Mouse (Mus musculus) MN1 (cell line): ENCODE results near the gene Tnfaip6.
"Not testable (repeated sequence)": the region's sequence is repeated elsewhere in the genome, so short reads cannot be mapped to it uniquely, and the experiment has no call there.

Experiments used
- DNase-seq: peaks from one replicate; pipeline ENCODE4 v3.0.0-alpha.2; 2016; ENCODE audit warnings: low spot score

The Tnfaip6 gene

DNA sequence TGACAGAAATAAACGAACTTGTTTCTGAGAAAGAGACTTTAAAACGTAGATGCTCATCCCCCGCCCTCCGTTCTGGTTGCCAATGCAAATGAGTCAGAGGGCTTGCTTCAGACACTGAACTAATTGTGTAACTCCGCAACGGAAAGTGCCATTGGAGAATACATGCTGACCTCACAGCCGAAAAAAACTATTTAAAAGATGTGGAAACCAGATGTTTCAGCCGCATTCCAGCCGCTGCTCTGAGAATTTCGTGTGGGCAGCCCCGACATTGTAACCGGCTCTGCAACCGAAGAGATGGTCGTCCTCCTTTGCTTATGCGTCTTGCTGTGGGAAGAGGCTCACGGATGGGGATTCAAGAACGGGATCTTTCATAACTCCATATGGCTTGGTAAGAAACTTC lies at the start of gene Tnfaip6:
Tnfaip6 (plus strand) TSS at position 128 of the 400 bp plus-strand sequence.
- no peak for DNase-seq

DNA sequence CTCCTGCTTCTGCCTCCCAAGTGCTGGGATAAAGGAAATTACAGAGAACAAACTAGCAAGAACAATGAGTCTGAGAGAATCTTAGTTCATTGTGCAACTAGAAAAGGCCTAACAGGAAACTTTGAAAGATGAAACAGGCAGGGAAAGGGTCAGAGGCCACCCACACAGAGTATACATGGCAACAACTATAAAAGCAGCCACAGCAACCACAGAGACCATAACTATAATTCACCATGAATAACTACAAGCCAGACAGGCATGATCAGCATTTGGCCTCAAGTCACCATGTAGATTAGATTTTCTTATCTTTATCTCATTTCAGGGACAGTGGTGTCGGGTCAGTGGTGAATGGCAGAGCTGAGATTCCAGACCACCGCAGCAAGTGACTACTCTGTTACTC lies 48.2 kb upstream of the Tnfaip6 start:
- DNase-seq: no peak

DNA sequence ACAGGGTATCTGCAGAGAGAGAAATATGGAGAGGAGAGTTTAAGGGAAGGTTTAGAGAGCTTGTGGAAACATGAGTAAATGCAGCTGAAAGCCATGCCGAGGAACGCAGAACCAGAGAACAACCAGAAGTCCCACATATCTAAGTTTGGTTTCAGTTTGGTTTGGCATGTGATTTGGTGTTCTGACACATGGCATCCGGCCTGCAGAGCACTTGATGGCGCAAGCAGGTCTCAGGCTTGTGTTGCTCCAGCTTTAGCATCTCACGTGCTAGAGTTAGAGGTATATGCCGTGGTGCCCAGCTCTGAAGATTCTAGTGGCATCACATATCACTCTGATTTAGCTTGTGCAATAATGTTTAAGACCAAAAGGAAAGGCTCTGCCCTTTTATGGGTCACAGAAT lies 46.4 kb upstream of the Tnfaip6 start:
- no peak for DNase-seq

- DNase-seq: no peak
Observed at GRCm38 (mm10) chr2:51999996-52000395, 37.8 kb upstream of the Tnfaip6 start.

DNA sequence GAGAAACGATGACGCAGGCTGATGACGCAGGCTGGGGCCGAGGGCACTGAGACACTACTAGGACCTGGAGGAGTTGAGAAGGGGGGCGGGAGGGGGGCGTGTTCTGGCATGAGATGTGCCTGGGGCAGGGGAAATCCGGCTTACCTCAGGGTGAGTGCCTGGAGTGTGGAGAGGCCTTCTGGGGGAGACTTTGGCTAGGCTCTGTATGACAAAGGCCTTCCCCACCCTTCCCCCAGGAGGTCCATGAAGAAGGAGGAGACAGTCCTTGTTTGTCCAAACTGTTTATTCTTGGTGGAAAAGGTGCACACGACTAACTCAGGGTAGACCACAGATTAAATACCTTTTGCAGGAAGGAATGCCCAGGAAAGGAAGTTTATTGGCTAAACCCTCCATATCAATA lies 36.3 kb upstream of the Tnfaip6 start:
- DNase-seq: no peak

GRCm38 (mm10) chr2:52002299-52002698 lies 35.5 kb upstream of the Tnfaip6 start:
- not testable (repeated sequence) for DNase-seq

DNA sequence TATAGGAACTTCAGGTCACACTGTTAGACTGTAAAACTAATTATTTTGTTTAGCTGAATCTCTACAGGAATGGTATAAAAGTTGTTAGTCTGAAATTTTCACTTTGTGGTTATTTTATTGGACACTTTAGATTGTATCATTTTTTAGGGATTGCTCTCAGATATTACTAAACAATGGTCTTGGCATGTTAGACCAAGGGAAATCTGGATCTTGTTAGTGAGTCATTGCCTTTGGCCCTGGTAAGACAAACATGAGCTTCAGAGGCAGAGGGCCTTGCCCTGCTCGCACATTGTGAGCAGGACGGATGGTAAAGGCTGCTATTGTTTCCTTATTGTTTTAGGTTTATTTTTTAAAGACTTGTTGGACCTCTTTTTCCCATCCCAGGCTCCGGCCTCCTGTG lies 31.4 kb upstream of the Tnfaip6 start:
- DNase-seq: no peak

DNA sequence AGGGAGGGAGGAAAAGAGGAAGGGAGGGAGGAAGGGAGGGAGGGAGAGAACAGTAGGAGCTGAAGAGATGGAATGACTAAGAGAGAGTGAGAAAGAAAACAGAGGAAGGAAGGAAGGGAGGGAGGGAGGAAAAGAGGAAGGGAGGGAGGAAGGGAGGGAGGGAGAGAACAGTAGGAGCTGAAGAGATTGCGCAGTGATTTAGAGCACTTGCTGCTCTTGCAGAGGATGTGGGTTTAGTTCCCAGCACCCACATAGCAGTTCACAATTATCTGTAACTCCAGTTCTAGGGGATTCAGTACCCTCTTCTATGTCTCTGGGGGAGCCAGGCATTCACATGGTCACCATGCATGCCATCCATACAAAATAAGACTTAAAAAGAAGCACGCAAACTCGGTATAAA lies 26.0 kb upstream of the Tnfaip6 start:
- DNase-seq: not testable (repeated sequence)

GRCm38 (mm10) chr2:52013306-52013820 lies 24.4 kb upstream of the Tnfaip6 start:
- no peak for DNase-seq

GRCm38 (mm10) chr2:52016361-52016760 lies 21.4 kb upstream of the Tnfaip6 start:
- no peak for DNase-seq

GRCm38 (mm10) chr2:52027061-52027460 lies 10.7 kb upstream of the Tnfaip6 start:
- no peak for DNase-seq

- no peak for DNase-seq
Observed at GRCm38 (mm10) chr2:52029426-52029825, 8.4 kb upstream of the Tnfaip6 start.

- DNase-seq: no peak
Observed at GRCm38 (mm10) chr2:52031491-52031890, 6.3 kb upstream of the Tnfaip6 start.

GRCm38 (mm10) chr2:52034601-52035000 lies 3.2 kb upstream of the Tnfaip6 start:
- no peak for DNase-seq

DNA sequence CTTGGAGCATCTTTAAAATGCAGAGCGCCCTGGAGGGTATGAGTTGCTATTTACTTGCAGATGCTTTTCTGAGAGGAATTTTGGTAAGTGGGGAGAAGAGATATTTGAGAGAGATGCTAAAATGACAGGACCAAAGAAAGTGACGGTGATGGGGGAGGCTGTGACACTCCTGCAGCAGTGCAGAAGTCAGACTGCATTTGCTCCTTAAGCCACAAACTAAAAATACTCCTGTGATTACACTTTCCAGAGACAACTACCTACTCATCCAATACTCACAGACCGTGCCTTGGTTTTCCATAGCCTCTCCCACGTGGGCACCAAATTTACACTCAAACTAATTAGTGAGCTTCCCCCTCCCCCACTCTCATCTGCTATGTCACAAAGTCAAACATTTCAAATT lies 2.7 kb upstream of the Tnfaip6 start:
- DNase-seq: no peak

DNA sequence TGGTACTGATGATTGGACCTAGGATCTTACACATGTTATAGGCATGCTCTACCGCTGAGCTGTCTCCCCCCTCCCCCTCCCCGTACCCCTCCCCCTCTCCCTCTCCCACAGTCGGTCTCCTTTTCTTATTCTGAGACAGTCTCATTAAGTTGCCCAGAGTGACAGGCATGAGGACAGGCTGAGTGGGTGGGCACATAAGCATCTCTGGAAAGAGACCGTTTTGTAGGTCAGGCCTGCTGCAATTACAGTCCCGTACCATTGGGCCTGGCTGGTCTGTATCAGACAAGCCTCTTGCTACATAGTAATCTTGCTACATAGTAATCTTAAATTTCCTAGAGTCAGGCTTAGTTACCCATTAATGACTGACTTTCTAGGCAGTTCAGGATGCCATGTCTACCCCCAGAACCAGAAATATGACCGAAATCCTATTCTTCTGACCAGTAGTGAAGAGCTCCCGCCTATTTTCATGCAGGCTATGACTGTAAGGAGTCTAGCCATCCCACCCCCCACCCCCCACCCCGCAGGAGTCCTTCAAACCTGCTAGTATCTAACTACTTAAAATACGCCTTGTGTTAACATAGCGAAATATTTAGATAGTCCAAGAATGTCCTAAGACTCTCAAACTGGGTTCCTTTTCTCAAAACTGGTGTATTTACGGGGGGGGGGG lies 747 bp upstream of the Tnfaip6 start:
- no peak for DNase-seq

DNA sequence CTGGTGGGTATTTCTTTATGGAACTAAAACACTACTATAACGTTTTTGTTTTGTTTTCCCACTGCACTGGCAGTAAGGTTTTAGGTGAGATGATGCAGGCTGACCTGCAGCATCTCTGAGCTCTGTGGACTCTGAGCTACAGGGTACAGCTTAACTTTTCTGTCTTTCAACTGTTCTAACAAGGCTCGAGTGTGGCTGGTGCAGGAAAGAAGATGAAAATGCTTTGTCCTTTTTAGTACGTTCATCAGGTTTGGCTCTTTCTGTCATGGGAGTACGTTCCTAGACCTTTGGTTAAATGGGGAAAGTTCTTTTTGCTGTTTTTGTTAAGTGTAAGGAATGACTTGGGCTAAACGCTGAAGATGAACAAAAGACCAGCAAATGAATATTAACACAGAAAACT lies 749 bp downstream of the Tnfaip6 start:
- DNase-seq: no peak

- no peak for DNase-seq
Observed at GRCm38 (mm10) chr2:52039083-52039801, 1.4 kb downstream of the Tnfaip6 start.

- DNase-seq: no peak
Observed at GRCm38 (mm10) chr2:52042132-52042531, 4.3 kb downstream of the Tnfaip6 start.

- no peak for DNase-seq
Observed at GRCm38 (mm10) chr2:52042714-52043113, 4.9 kb downstream of the Tnfaip6 start.

DNA sequence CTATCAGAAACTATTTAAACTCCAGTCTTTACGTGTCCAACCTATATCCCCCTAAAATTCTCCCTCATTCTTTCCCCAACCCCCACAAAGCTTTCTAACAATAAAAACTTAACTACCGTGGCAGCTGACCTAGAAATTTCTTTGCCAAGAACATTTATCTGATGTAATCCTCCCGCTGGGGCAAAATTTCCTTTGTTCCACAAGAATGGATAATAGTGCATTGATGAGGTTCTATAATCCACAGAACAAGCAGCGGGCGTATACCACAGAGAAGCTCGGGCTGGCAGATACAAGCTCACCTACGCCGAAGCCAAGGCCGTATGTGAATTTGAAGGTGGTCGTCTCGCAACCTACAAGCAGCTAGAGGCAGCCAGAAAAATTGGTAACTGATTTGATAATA lies 5.7 kb downstream of the Tnfaip6 start:
- DNase-seq: no peak

DNA sequence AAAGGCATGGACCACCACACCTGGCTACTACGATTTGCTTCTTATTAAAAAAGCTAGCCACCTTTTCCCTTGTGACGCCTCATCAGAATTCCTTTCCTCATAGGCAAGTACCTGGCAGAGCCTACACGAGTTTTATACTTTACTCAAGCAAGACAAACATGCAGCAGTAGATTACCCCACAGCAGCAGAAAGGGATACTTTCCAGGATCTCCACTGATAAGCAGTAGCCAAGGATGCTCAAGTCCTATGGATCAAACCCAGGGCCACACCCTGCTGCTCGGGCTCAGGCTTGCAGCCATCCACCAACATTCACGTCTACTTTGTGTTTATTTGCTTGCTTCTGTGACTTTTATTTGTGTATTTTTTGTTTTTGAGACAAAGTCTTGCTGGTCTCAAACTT lies 8.2 kb downstream of the Tnfaip6 start:
- DNase-seq: no peak

- no peak for DNase-seq
Observed at GRCm38 (mm10) chr2:52050823-52051222, 13.0 kb downstream of the Tnfaip6 start.

DNA sequence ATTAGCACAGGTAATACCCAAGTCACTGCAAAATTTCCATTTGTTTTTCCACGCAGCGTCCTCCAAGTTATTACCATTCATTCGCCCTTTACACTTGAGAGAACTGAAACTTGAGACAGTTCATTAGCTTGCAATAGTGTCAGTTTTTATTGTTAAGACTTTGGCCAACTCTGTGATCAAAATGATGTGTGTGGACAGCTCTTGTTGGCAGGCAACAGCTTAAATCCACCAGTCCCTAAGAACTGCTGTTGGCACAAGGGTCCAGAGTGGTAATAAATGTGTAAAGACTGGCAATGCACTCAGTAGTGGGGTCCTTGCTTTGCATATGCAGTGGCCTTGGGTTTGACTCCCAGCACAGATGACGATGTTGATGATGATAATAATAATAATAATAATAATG lies 14.5 kb downstream of the Tnfaip6 start:
- DNase-seq: no peak
